Mouse (Mus musculus) lung, embryonic 14.5 days (tissue): ENCODE measurements around the gene Car3. TPM values are rescaled to one million over a fixed set of nuclear protein-coding genes. Genes with fewer than 3 reads are reported as not detected.
A peak's percentile ranks its signal among the peaks of the same experiment; 100 is the strongest.
"Not testable (repeated sequence)": the region's sequence is repeated elsewhere in the genome, so short reads cannot be mapped to it uniquely, and the experiment has no call there.

ENCODE experiments used
- ATAC-seq: fragments of 200-750 bp; cut with Nextera tagmentation; 2 replicates; pipeline ENCODE4 v1.8.0; 2017; ENCODE audit warnings: mild to moderate bottlenecking, moderate TSS enrichment, moderate library complexity; ENCODE audit not compliant: insufficient read depth
- DNase-seq: peaks from one replicate; pipeline ENCODE4 v3.0.0-alpha.2; 2015
- H3K27ac ChIP-seq: fragments of 300-500 bp; sonication (generic); 2 replicates; pipeline ENCODE4 v1.5.1; 2014; ENCODE audit warnings: low read depth, mild to moderate bottlenecking, moderate library complexity
- H3K27me3 ChIP-seq: fragments of 300-500 bp; sonication (generic); 2 replicates; pipeline ENCODE4 v1.6.1; 2014; ENCODE audit warnings: low read length, control low read depth; ENCODE audit not compliant: insufficient read depth
- H3K36me3 ChIP-seq: fragments of 300-500 bp; sonication (generic); 2 replicates; pipeline ENCODE4 v1.6.1; 2014; ENCODE audit warnings: control low read depth; ENCODE audit not compliant: insufficient read depth
- H3K4me1 ChIP-seq: fragments of 300-500 bp; sonication (generic); 2 replicates; pipeline ENCODE4 v1.6.1; 2014; ENCODE audit warnings: antibody characterized with exemption, control low read depth; ENCODE audit not compliant: insufficient read depth
- H3K4me2 ChIP-seq: fragments of 300-500 bp; sonication (generic); 2 replicates; pipeline ENCODE4 v1.6.1; 2014; ENCODE audit warnings: mild to moderate bottlenecking
- H3K4me3 ChIP-seq: fragments of 300-500 bp; sonication (generic); 2 replicates; pipeline ENCODE4 v1.5.1; 2014; ENCODE audit warnings: low read depth, low read length
- H3K9ac ChIP-seq: fragments of 300-500 bp; sonication (generic); 2 replicates; pipeline ENCODE4 v1.6.1; 2014
- H3K9me3 ChIP-seq: fragments of 300-500 bp; sonication (generic); 2 replicates; pipeline ENCODE4 v1.6.1; 2016; ENCODE audit warnings: low read depth, low read length, control low read depth
- CTCF ChIP-seq: IDR thresholded peaks from 2 replicates; pipeline ENCODE4 v1.5.1; 2016; ENCODE audit warnings: antibody characterized with exemption, low read depth
- WGBS: fragments of 180-500 bp; shearing (Covaris S2); extraction: QIAGEN DNeasy Blood & Tissue Kit; methylation state at CpG from one replicate; pipeline ENCODE4 v1.1.7; 2014; 5-methylcytosine and 5-hydroxymethylcytosine counted together
- polyA plus RNA-seq: library from polyadenylated mRNA; unstranded; fragments of >200 nt; fragmentation: Nextera tagmentation; extraction: Ambion mirVana; gene quantifications from 2 replicates; pipeline ENCODE4 v1.2.1, GENCODE M21; 2014

Car3 gene
- 1.6 and 2.9 TPM in 2 replicates for polyA plus RNA-seq

GRCm38 (mm10) chr3:14863022-14863711, at the start of gene Car3:
Gene Car3, plus strand, starts transcription at chr3:14863512.
- ATAC-seq (peak; percentile 84), DNase-seq (peak; percentile 71)
- Histone ChIP-seq H3K4me1 (no peaks in the 10 kb centered on the region), H3K36me3 (no peaks in the 10 kb centered on the region), H3K9me3 (no peaks in the 10 kb centered on the region), H3K27me3 (no peaks in the 10 kb centered on the region), H3K9ac (peak within 1 kb of the TSS; percentile 48), H3K27ac (no peak within 1 kb of the TSS), H3K4me3 (peak within 1 kb of the TSS; percentile 34), H3K4me2 (peak within 1 kb of the TSS; percentile 78)
- WGBS, result 5% methylated on average over 18 of the region's 18 CpGs
- no peak for TF ChIP-seq CTCF

DNA sequence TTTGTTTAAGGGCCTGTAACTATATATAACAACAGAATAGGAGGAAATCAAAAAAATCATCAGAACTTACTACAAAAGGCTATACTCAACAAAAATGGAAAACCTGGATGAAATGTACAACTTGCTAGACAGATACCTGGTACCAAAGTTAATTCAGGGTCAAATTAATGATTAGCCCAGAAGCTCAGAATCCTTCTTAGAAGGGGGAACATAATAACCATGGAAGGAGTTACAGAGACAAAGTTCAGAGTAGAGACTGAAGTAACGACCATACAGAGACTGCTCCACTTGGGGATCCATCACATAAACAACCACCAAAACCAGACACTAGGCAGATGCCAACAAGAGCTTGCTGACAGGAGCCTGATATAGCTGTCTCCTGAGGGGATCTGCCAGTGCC, 47.9 kb upstream of the Car3 start:
- H3K4me3 ChIP-seq, ATAC-seq, H3K9ac ChIP-seq, H3K27me3 ChIP-seq, H3K4me2 ChIP-seq, H3K9me3 ChIP-seq, H3K27ac ChIP-seq, DNase-seq, H3K4me1 ChIP-seq, H3K36me3 ChIP-seq: not testable (repeated sequence)
- WGBS, result 68% methylated on average over 1 of the region's 1 CpGs

DNA sequence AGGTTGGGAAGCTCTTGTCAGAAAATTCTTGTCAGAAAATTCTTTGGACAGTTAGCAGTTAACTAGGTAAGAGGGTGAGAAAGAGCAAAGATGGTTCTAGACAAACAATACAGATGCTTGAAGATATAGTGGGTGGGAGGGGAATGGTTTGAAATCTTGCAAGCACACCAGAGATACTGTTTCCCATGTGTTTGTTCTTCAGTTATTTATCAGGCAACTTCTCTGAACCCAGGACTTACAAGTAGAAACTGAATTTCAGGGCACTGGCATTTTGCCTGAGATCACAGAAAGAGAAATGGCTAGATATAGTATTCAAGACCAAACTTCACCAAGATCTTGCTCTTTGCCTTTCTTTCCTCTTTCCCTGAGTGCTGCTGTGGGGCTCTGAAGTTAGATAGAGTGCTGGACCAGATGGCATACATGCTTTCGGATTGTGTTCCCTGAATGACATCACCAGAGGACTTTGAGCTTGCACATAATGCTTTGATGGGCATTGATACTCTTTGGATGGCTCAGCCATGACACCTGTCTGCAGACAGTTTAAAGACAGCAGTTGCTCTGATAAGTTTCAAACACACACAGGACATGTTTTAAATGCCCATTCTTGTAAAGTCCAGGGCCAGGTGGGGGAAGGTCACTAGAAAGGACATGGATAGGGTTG, 43.3 kb upstream of the Car3 start:
- WGBS, result 71% methylated on average over 1 of the region's 1 CpGs
- no peak overlapping the region for H3K4me2 ChIP-seq
- H3K27me3 ChIP-seq, result no peaks in the 10 kb centered on the region
- no peaks in the 10 kb centered on the region for H3K36me3 ChIP-seq
- no peak overlapping the region for H3K4me3 ChIP-seq
- no peaks in the 10 kb centered on the region for H3K9me3 ChIP-seq
- H3K27ac ChIP-seq, result no peak overlapping the region
- ATAC-seq (no peak), DNase-seq (no peak)
- no peaks in the 10 kb centered on the region for H3K4me1 ChIP-seq
- H3K9ac ChIP-seq, result no peak overlapping the region
- no peak for TF ChIP-seq CTCF

DNA sequence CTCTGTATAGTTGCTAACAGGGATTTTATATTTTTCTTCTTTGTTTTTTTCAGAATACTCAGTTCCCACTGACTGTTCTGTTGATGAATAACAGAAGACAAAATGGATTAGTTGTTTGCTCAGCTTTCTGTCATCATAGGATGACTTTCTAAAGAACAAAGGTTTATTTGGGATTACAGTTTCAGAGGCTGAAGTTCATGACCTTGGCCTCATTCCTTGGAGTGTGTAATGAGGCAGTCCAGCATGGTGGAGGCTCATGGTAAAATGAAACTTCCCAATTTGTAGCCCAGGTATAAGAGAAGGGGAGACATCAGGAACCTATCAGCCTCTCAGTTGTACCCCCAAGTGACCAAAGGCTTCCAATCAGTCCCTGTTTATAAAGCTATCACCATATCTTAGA, 34.4 kb upstream of the Car3 start:
- Histone ChIP-seq H3K9me3 (no peaks in the 10 kb centered on the region), H3K4me1 (no peaks in the 10 kb centered on the region), H3K36me3 (no peaks in the 10 kb centered on the region), H3K4me2 (no peak overlapping the region), H3K27ac (no peak overlapping the region), H3K9ac (no peak overlapping the region), H3K27me3 (no peaks in the 10 kb centered on the region), H3K4me3 (no peak overlapping the region)
- no peak for ATAC-seq
- DNase-seq, result no peak
- no peak for TF ChIP-seq CTCF

DNA sequence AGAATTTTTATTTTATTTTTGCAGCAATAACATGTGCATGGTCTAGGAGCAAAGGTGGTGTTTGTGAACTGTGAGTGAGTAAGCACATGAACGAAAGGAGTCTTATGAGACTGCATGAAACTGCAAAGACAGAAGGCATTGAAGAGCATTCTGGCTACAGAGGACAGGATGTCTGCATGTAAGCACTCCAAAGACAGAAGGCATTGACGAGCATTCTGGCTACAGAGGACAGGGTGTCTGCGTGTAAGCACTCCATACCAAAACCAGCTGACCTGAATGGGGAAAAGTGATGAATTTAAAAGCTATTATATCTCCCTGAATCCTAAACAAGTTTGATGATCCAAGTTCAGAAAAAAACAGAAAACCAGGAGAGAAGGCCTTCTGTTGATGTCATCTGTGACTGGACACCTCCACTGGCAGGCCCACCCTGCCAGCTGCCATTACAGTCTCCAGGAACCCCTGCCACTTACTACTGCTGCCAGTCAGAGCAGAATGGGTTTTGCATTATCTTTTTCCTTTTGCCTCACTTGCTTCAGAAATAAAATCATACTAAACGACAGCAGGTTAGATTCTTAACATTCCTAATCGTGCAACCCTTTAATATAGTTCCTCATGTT, 32.0 kb upstream of the Car3 start:
- DNase-seq (no peak), ATAC-seq (no peak)
- no peak for TF ChIP-seq CTCF
- H3K4me3 ChIP-seq, result no peak overlapping the region
- WGBS, result 66% methylated on average over 5 of the region's 5 CpGs
- H3K27me3 ChIP-seq, result no peaks in the 10 kb centered on the region
- H3K9ac ChIP-seq, result no peak overlapping the region
- no peak overlapping the region for H3K27ac ChIP-seq
- no peaks in the 10 kb centered on the region for H3K36me3 ChIP-seq
- H3K9me3 ChIP-seq, result no peaks in the 10 kb centered on the region
- H3K4me2 ChIP-seq, result no peak overlapping the region
- no peaks in the 10 kb centered on the region for H3K4me1 ChIP-seq

DNA sequence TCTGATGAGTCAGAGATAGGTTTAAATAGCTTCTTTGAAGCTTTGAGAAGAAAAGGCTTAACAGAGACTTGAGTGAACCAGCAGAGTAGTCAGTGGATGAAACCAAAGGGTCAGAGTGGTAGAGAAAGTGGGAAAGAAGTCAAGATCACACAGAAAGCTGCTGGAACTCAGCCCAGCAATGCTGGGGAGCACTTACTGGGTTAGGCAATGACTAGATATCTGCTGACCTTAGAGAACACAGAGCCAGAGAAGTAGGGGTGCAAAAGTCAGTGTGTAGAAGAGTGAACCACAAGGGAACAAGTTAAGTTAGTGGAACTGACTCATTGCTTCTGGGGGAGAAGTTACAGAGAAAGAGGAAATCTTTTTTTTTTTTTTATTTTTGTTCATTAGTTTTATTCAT, 30.5 kb upstream of the Car3 start:
- no peak for TF ChIP-seq CTCF
- H3K4me2 ChIP-seq, result no peak overlapping the region
- H3K9ac ChIP-seq, result no peak overlapping the region
- no peaks in the 10 kb centered on the region for H3K27me3 ChIP-seq
- no peak overlapping the region for H3K4me3 ChIP-seq
- no peaks in the 10 kb centered on the region for H3K36me3 ChIP-seq
- ATAC-seq (no peak), DNase-seq (no peak)
- H3K27ac ChIP-seq, result no peak overlapping the region
- no peaks in the 10 kb centered on the region for H3K9me3 ChIP-seq
- no peaks in the 10 kb centered on the region for H3K4me1 ChIP-seq

- Histone ChIP-seq H3K4me1 (no peaks in the 10 kb centered on the region), H3K9me3 (no peaks in the 10 kb centered on the region), H3K27me3 (no peaks in the 10 kb centered on the region), H3K4me3 (no peak overlapping the region), H3K4me2 (no peak overlapping the region), H3K9ac (no peak overlapping the region), H3K36me3 (no peaks in the 10 kb centered on the region), H3K27ac (no peak overlapping the region)
- no peak for ATAC-seq
- 78% methylated on average over 1 of the region's 1 CpGs for WGBS
- TF ChIP-seq CTCF, result no peak
- no peak for DNase-seq
Measured at GRCm38 (mm10) chr3:14838936-14839335, 24.4 kb upstream of the Car3 start.
